Comparison of ENCODE assay signal across 8 mouse cellular contexts in genomic region chr12:102579041-102579440, GRCm38 (mm10). TPM values are rescaled to one million over a fixed set of nuclear protein-coding genes. Genes with fewer than 3 reads are reported as not detected.
DNase-seq lines count a peak whose midpoint lies in the region; TF ChIP-seq lines count a peak whose summit lies in the region.
"Had no signal": no experiment of that assay in that cellular context is flagged by ENCODE, and none has a peak within 500 bp of the region (broad histone marks: within the 10 kb centered on the region; RNA-seq: fewer than 3 reads in every experiment).

No protein-coding gene starts in this region.

- no peak overlapping the region for H3K4me3 ChIP-seq in liver, adult 2 months (ENCODE audit: insufficient read depth, low read depth, low read length)
- H3K4me3 ChIP-seq: liver, embryonic 15.5 days had no signal

- peaks cover 2% of the 10 kb centered on the region; the same call in 1 of the 2 replicates for H3K36me3 ChIP-seq in liver, adult 2 months (ENCODE audit: control insufficient read depth, insufficient read depth, low read length)
- H3K36me3 ChIP-seq: liver, embryonic 15.5 days had no signal

- DNase-seq in adrenal gland, adult 18-20 months (ENCODE audit: low spot score in 2 of 2) = peak; percentile 76 to 83
- DNase-seq in cerebellum, postnatal 4 days (ENCODE audit: low spot score in 2 of 2) = peak; percentile 71 to 79
- DNase-seq in gastrocnemius, postnatal 25 days = peak; percentile 61
- peak; percentile 70 for DNase-seq in kidney, adult 9 months
- peak; percentile 15 for DNase-seq in liver, adult 2 months (ENCODE audit: extremely low read depth, low read depth, low spot score)
- peak; percentile 41 to 63 for DNase-seq in natural killer cell, adult 2 months (ENCODE audit: low spot score in 2 of 2)
- peak; percentile 72 to 89 for DNase-seq in spleen, postnatal 4 days (ENCODE audit: low spot score in 2 of 2)

- H3K4me1 ChIP-seq in liver, adult 2 months (ENCODE audit: control insufficient read depth, insufficient read depth, low read length) = no peaks in the 10 kb centered on the region
- H3K4me1 ChIP-seq: liver, embryonic 15.5 days had no signal

- H3K9ac ChIP-seq in liver, adult 2 months (ENCODE audit: low read depth, low read length) = no peak overlapping the region
- H3K9ac ChIP-seq: liver, embryonic 15.5 days had no signal

- H3K27ac ChIP-seq in liver, adult 2 months (replicated peaks; ENCODE audit: insufficient read depth, low read depth, low read length) = no peak overlapping the region
- H3K27ac ChIP-seq: liver, embryonic 15.5 days had no signal

- no peaks in the 10 kb centered on the region for H3K27me3 ChIP-seq in liver, adult 2 months (ENCODE audit: control insufficient read depth, insufficient read depth, low read length)
- H3K27me3 ChIP-seq: liver, embryonic 15.5 days had no signal

- TF ChIP-seq CTCF in liver, adult 2 months (IDR thresholded peaks at IDR 0.05; ENCODE audit: low read depth, low read length) = peak; percentile 92

- WGBS in liver, adult 2 months = 71% methylated on average over 6 of the region's 6 CpGs

- no peak for TF ChIP-seq POLR2A in liver, adult 2 months (IDR thresholded peaks at IDR 0.05; ENCODE audit: extremely low read depth, insufficient read depth, low read length)

- no peaks in the 10 kb centered on the region for H3K79me2 ChIP-seq in liver, adult 2 months (ENCODE audit: control insufficient read depth, insufficient read depth, low read length)

RNA-seq across cellular contexts. Expression of gene Chga, which starts 24.3 kb away (rescaled TPM):
- total RNA-seq in adrenal gland, adult 18-20 months (2021) = 1,000 to 10,000 TPM; 1,717 to 1,814 TPM
- total RNA-seq in gastrocnemius, postnatal 25 days (2021) = not detected
- total RNA-seq in liver, adult 2 months (2014; rRNA removed) = 1.8 TPM in 1 of 2 replicates, not detected in the other
- 0.42 TPM in 1 of 2 replicates, not detected in the other for polyA plus RNA-seq in liver, adult 2 months (2012; rRNA removed)

Comparison
In these comparisons a context has a peak if more than half of its experiments do, and no peak if none do; other contexts are left out.
1. DNase-seq: peak in every context shown above with its lines; median percentile 80 in spleen, postnatal 4 days; 80 in adrenal gland, adult 18-20 months; 75 in cerebellum, postnatal 4 days; 70 in kidney, adult 9 months; 61 in gastrocnemius, postnatal 25 days; 52 in natural killer cell, adult 2 months; 15 in liver, adult 2 months.
2. RNA of gene Chga, which starts 24.3 kb away (total RNA-seq): 1,717 to 1,814 TPM in adrenal gland, adult 18-20 months; not detected in gastrocnemius, postnatal 25 days and 1.8 TPM in liver, adult 2 months; every median in the first group is over 100 times any median in the second.